ENCODE assay signal across 7 mouse cellular contexts in the genomic region with DNA sequence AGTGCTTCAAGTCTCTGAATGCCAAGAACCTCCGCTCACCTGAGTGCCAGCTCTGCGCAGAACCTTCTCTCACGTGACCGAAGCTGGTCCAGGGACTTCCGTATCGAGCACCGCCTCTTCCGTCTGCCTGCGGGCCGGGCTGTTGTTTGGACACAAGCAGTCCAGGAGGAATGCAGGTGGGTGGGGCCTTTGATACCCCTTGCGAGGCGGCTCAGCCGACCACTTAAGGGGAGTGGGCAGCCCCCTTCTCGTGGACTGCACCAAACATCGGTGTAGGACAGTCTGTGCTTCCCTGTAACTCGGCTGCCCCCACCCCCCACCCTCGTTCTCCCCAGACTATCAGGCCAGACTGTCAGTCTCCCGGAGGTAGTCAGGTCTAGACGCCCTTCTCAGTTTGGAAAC. TPM values are rescaled to one million over a fixed set of nuclear protein-coding genes. Genes with fewer than 3 reads are reported as not detected.
A peak's percentile ranks its signal among the peaks of the same experiment; 100 is the strongest.
DNase-seq lines count a peak whose midpoint lies in the region; ATAC-seq lines count a peak whose summit lies in the region.

Mpv17 (minus strand) TSS at position 100 of the 402 bp plus-strand sequence.

- H3K9ac ChIP-seq in intestine, embryonic 15.5 days: peak within 1 kb of the TSS; percentile 78

- H3K4me3 ChIP-seq in intestine, embryonic 15.5 days (replicated peaks): peak within 1 kb of the TSS; percentile 74
- H3K4me3 ChIP-seq in midbrain, embryonic 10.5 days: peak within 1 kb of the TSS; percentile 69

- peaks cover 9% of the 10 kb centered on the region; the same call in 1 of the 2 replicates for H3K4me1 ChIP-seq in intestine, embryonic 15.5 days (replicated peaks)
- H3K4me1 ChIP-seq in midbrain, embryonic 10.5 days: peaks cover 18% of the 10 kb centered on the region

- peak; percentile 96 for ATAC-seq in intestine, embryonic 15.5 days

- H3K27ac ChIP-seq in intestine, embryonic 15.5 days: peak within 1 kb of the TSS; percentile 61
- H3K27ac ChIP-seq in midbrain, embryonic 10.5 days (replicated peaks): peak within 1 kb of the TSS; percentile 85

- no peaks in the 10 kb centered on the region for H3K9me3 ChIP-seq in intestine, embryonic 15.5 days
- H3K9me3 ChIP-seq in midbrain, embryonic 10.5 days (replicated peaks): no peaks in the 10 kb centered on the region

- peak; percentile 88 for DNase-seq in adrenal gland, adult 2 months
- DNase-seq in embryo, embryonic 11.5 days (ENCODE audit: low read depth, low spot score): peak; percentile 74
- DNase-seq in gastrocnemius, postnatal 36 days: peak; percentile 69 to 76
- DNase-seq in left cerebral cortex, postnatal 25 days (ENCODE audit: low spot score in 2 of 2): peak; percentile 86 to 91
- peak; percentile 82 for DNase-seq in midbrain, embryonic 10.5 days (ENCODE audit: low spot score)
- peak; percentile 89 for DNase-seq in skeletal muscle tissue, adult 2 months (ENCODE audit: low read depth, low spot score)

- H3K36me3 ChIP-seq in intestine, embryonic 15.5 days: peaks cover 10% of the 10 kb centered on the region
- peaks cover 55% of the 10 kb centered on the region for H3K36me3 ChIP-seq in midbrain, embryonic 10.5 days

- peak within 1 kb of the TSS; percentile 83 for H3K4me2 ChIP-seq in intestine, embryonic 15.5 days (replicated peaks)

- WGBS in intestine, embryonic 15.5 days: under 1% methylated on average over 19 of the region's 19 CpGs
- under 1% methylated on average over 19 of the region's 19 CpGs for WGBS in midbrain, embryonic 10.5 days

- intact Hi-C loops in gastrocnemius, postnatal 36 days (cut with DNase I): no loop called here
- intact Hi-C loops in left cerebral cortex, postnatal 25 days (cut with DNase I): no loop called here

- no peaks in the 10 kb centered on the region for H3K27me3 ChIP-seq in intestine, embryonic 15.5 days (replicated peaks)
- no peaks in the 10 kb centered on the region for H3K27me3 ChIP-seq in midbrain, embryonic 10.5 days (ENCODE audit: low read depth, poor library complexity, severe bottlenecking)

RNA-seq across cellular contexts. Expression of gene Mpv17, which starts in this region (rescaled TPM):
- total RNA-seq in adrenal gland, adult 2 months (2021): 10 to 100 TPM; 71.0 to 72.1 TPM
- polyA plus RNA-seq in adrenal gland, adult 2 months (2012; rRNA removed): 127 and 137 TPM in 2 replicates
- 10 to 100 TPM; 19.1 to 23.9 TPM for total RNA-seq in gastrocnemius, postnatal 36 days (2021)
- polyA plus RNA-seq in intestine, embryonic 15.5 days (2015; fragmentation: Nextera tagmentation; extraction: Ambion mirVana): 57.1 and 67.9 TPM in 2 replicates
- total RNA-seq in left cerebral cortex, postnatal 25 days (2021): 10 to 100 TPM; 47.5 to 48.6 TPM
- 58.7 and 64.5 TPM in 2 replicates for polyA plus RNA-seq in midbrain, embryonic 10.5 days (2016; fragmentation: Nextera tagmentation; extraction: Ambion mirVana)

Comparison
In these comparisons a context has a peak if more than half of its experiments do, and no peak if none do; other contexts are left out.
1. Peak in every context shown above with its lines: DNase-seq, ATAC-seq, H3K4me3 ChIP-seq and H3K27ac ChIP-seq.